Mouse (Mus musculus) embryo, embryonic 9.5 days (tissue): ENCODE data around the gene Rundc1.
"Not testable (repeated sequence)": the region's sequence is repeated elsewhere in the genome, so short reads cannot be mapped to it uniquely, and the experiment has no call there.

ENCODE experiments used
- DNase-seq: peaks from one replicate; pipeline ENCODE4 v3.0.0-alpha.2; 2017; ENCODE audit errors: extremely low spot score

Rundc1 gene

GRCm38 (mm10) chr11:101465869-101466551 is 41.1 kb downstream of the Rundc1 start, which contains the start of gene Vat1:
Gene Vat1 (minus strand): TSS chr11:101466230.
- DNase-seq, result peak; percentile 80

DNA sequence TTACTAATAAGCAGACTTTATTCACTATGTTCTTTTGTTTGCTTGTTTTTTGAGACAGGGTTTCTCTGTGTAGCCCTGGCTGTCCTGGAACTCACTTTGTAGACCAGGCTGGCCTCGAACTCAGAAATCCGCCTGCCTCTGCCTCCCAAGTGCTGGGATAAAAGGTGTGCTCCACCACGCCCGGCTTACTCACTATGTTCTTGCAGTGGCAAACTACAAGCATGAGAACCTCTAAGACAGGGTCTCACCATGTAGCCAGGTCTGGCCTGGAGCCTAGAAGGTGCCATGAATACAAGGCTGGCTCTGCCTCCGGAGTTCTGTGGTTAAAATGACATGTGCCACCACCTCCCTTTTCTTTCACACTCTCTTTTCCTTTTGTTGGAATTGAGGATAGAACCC is 41.7 kb downstream of the Rundc1 start:
- DNase-seq, result not testable (repeated sequence)

GRCm38 (mm10) chr11:101467477-101468262 is 42.8 kb downstream of the Rundc1 start:
- DNase-seq, result peak; percentile 87

DNA sequence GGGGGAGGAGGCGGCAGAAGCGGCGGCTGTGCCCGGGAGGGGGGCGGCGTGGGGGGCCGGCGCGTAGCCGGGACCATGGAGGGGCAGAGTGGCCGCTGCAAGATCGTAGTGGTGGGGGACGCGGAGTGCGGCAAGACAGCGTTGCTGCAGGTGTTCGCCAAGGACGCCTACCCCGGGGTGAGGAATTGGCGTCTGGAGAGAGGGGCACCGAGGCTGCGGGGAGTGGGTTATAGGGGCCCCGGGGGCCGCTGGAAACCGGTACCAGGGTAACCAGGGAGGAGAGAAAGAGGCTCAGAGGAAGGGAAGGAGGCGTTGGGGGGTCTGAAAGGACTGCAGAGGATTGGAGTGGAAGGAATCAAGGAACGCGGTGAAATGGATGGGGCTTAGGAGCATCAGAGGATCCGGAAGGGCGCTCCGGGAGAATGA is 43.4 kb downstream of the Rundc1 start:
- no peak for DNase-seq

- DNase-seq, result no peak
Measured at GRCm38 (mm10) chr11:101468731-101469130, 43.8 kb downstream of the Rundc1 start.

GRCm38 (mm10) chr11:101469155-101469554 is 44.3 kb downstream of the Rundc1 start:
- DNase-seq, result no peak

GRCm38 (mm10) chr11:101470206-101470605 is 45.3 kb downstream of the Rundc1 start:
- no peak for DNase-seq

GRCm38 (mm10) chr11:101471926-101472325 is 47.0 kb downstream of the Rundc1 start:
- DNase-seq, result no peak

DNA sequence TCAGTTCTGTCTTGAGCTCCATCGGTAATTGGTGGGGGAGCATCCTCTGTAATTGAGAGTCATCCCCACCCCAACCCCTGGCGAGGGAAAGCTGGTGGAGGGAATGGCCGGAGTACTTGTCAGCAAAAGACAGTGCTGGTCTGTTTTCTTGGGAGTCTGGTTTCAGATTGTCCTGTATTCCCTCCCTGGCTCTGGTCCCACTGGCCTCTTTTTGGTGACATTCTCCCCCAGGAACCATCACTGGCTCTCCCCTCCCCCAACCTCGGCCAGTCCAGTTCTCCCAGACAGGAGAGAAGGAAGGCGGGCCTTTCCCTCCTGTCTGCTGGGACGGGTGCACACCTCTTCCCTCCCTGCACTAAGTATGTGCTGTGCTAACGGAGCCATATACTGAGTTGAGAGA is 47.5 kb downstream of the Rundc1 start:
- no peak for DNase-seq

DNA sequence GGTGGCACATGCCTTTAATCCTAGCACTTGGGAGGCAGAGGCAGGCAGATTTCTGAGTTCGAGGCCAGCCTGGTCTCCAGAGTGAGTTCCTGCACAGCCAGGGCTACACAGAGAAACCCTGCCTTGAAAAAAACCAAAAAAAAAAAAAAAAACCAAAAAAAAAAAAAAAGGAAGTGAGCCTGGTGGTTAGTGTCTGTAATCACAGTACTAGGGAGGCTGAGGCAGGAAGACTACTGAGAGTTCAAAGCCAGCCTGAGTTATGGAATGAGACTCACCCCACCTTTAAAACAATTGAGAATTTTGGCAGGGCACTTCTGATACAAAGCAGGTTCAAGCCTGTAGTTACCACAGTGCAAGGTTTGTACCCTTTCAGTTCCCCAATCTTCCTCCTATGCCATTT is 48.8 kb downstream of the Rundc1 start:
- DNase-seq, result not testable (repeated sequence)

GRCm38 (mm10) chr11:101474298-101474697 is 49.4 kb downstream of the Rundc1 start:
- no peak for DNase-seq

- not testable (repeated sequence) for DNase-seq
Measured at GRCm38 (mm10) chr11:101476361-101476760, 51.5 kb downstream of the Rundc1 start.

DNA sequence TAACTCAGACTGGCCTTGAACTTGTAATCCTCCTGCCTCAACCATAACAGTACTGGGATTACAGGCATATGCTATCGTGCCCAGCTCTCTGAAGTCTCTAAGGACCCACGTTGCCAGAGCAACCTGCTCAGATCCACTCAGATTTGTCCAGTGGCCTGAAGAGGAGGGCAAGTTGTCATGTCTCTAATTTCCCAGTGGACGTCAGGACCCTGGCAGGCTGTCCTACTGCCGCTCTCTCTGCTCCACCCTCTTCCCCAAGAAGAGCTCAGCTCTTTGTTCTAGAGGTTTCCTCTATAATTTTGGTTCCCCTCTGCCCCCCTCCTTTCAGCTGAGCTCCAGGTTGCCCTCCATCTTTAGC is 52.3 kb downstream of the Rundc1 start:
- no peak for DNase-seq

DNA sequence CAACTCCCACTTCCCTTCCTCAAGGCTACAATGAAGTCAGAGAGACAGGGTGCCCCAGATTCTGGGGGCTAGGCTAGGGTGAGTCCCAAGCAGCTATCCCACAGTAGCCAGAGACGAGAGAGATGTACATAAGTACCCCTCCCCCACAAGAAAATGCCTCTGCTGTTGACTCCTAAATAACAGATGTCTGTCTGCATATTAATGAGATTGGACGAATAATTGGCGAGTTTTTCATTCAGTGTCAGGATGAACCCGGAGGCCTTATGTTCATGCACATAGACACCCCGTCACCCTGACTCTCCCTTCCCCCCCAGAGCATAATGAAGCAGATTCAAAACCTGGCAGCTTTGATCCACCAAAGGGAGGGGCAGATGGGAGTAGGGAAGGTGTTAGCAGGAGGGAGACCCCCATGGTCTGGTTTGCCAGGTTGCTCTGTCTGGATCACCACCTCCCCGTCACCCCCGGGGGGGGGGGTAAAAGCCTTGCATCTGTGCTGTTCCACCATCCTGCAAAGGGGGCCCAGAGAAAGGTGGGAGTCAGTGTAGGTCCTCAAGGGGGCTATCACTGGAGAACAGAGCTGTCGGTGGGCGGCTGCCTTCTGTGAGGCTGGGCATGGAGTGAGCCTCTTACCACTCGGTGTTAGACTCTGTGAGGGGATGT is 52.8 kb downstream of the Rundc1 start:
- DNase-seq, result no peak

DNA sequence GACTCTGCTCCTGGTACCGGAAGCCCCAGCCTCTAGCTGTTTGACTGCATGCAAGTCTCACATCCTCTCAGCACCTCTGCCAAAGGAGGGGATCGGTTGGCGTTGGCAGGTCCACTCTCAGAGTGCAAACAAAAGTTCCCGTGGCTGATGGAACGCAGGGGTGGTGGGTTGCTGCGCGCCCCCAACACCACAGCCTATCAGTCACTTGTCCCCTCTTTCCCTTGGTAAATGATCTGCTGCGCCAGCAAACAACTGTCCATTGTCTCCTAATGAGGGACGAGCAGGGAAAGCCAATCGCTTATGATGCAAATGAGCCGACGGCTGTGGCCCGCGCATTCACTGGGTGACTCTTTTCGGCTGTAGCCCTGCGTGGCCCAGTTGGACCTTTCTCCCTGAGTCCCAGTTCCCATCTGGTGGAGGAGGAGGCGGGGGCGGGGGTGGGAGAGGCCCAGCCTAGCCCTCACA is 54.3 kb downstream of the Rundc1 start:
- peak; percentile 70 for DNase-seq

DNA sequence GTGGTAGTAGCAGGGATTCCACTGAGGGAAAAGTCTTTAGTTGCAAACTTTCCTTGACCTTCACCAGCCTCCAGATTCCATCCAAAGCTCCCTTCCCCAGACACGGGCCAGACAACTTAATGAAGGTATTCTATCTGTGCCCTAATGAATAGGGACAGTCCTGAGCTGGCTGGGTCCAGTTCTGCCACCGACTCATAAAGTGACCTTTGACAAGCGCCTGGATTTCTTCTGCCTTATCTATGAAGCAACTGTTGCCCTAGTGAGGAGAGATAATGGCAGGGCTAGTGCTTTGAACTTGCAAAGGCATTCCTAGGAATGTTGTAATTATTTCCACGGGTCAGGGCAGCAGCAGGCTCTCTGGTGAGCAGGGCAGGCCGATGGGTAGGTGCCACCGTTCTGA is 56.0 kb downstream of the Rundc1 start:
- no peak for DNase-seq

- DNase-seq, result no peak
Measured at GRCm38 (mm10) chr11:101483804-101484203, 58.9 kb downstream of the Rundc1 start.

DNA sequence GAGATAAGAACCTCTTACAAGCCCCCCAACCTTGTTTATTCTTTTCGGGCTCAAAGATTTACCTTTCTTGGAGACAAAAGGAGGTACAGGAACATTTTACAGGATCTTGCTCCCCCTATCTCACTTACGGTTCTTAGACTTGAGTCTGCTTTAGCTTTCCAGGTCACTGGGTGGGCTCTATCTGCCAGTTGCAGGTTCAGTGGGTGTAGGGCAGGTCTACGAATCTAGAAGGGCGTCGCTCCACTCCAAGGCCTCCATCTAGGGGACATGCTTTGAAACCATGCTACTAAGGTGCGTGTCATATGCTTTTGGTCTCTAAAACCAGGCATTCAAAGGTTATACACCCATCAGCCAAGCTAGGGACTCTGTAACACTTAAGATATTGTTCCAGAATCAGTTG is 59.4 kb downstream of the Rundc1 start:
- DNase-seq, result no peak

DNA sequence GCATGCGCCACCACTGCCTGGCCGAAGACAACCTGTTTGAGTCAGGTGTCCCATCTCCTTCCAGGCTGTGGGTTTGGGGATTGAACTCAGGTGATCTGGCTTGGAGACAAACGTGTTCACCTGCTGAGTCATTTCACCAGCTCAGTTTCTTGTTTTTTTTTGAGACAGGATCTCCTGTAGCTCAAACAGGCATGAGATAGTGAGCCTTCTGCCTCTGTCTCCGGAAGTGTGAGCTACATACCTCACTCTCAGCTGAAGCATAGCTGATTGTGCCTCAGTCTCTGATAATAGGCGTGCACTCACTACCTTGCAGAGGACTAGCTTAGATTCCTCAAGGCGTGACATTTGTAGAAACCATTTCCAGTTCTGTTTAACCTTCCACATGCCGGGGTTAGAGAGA is 59.9 kb downstream of the Rundc1 start:
- no peak for DNase-seq
